Mouse (Mus musculus): ENCODE measurements at regions not wholly inside any gene's neighbourhood (a gene's known extent, or its start where the extent isn't known, plus 50 kb on each side); places are given as distances from the start of the nearest gene placed in this dataset.

GRCm38 (mm10) chr15:60285321-60285720 lies 268.9 kb upstream of the 4933412E24Rik start:
- TF ChIP-seq CTCF (IDR thresholded peaks at IDR 0.05 in 2 of 3, conservative IDR thresholded peaks at IDR 0.05 in 1 of 3; ENCODE audit: control insufficient read depth in 1 of 3, insufficient read depth in 1 of 3, low read depth in 2 of 3, low read length in 3 of 3, poor library complexity in 1 of 3, severe bottlenecking in 1 of 3): no peak
- TF ChIP-seq POLR2AphosphoS5 (IDR thresholded peaks at IDR 0.05; ENCODE audit: borderline replicate concordance, low read depth, low read length): no peak
- no peak for TF ChIP-seq MEF2A (IDR thresholded peaks at IDR 0.05; ENCODE audit: extremely low read depth, insufficient replicate concordance, low read depth, low read length, poor library complexity, severe bottlenecking)
- TF ChIP-seq SMC3 (IDR thresholded peaks at IDR 0.05; ENCODE audit: low read depth, low read length): no peak
- no peak for TF ChIP-seq ZMIZ1 (IDR thresholded peaks at IDR 0.05; ENCODE audit: low read depth, low read length)
- no peak for TF ChIP-seq POLR2AphosphoS2 (IDR thresholded peaks at IDR 0.05; ENCODE audit: low read length)
- TF ChIP-seq USF2 (IDR thresholded peaks at IDR 0.05; ENCODE audit: borderline replicate concordance in 1 of 2, insufficient read depth in 1 of 2, low read depth in 1 of 2, low read length in 2 of 2): no peak
- no peak for TF ChIP-seq MYC (IDR thresholded peaks at IDR 0.05; ENCODE audit: low read depth, low read length)
- no peak for TF ChIP-seq RAD21 (IDR thresholded peaks at IDR 0.05; ENCODE audit: low read depth, low read length)

Data from MEL (cell line).